Mouse (Mus musculus) bone marrow, adult 2 months (tissue): ENCODE results near the gene Rhobtb1.

Experiments
- CTCF ChIP-seq: fragments of 200-500 bp; IDR thresholded peaks from 2 replicates; pipeline ENCODE4 v1.5.1; 2011; ENCODE audit warnings: low read length, control low read depth; ENCODE audit not compliant: control insufficient read depth, insufficient read depth
- POLR2A ChIP-seq: fragments of 200-500 bp; IDR thresholded peaks from 2 replicates; pipeline ENCODE4 v1.6.1; 2011; ENCODE audit warnings: low read depth, mild to moderate bottlenecking, control low read depth, low read length, borderline replicate concordance; ENCODE audit not compliant: control insufficient read depth

- TF ChIP-seq CTCF: no peak
- no peak for TF ChIP-seq POLR2A
These were observed 173.6 kb downstream of the Rhobtb1 start for GRCm38 (mm10) chr10:69324816-69325215.
